Mouse (Mus musculus) G1E (cell line): Measurements from ENCODE around the gene Best1. TPM values are rescaled to one million over a fixed set of nuclear protein-coding genes. Genes with fewer than 3 reads are reported as not detected.
A peak's percentile ranks its signal among the peaks of the same experiment; 100 is the strongest.

Source experiments
- ATAC-seq: 2 replicates; pipeline ENCODE4 v1.8.0; 2016; ENCODE audit warnings: mild to moderate bottlenecking; ENCODE audit not compliant: insufficient number of reproducible peaks, poor library complexity, low FRiP score, severe bottlenecking; ENCODE audit errors: extremely low read depth
- DNase-seq: peaks from one replicate; pipeline ENCODE4 v3.0.0; 2012; ENCODE audit warnings: low spot score
- H3K27me3 ChIP-seq: 2 replicates; pipeline ENCODE4 v1.6.1; 2012; ENCODE audit warnings: mild to moderate bottlenecking, low read length, inconsistent platforms; ENCODE audit not compliant: insufficient read depth
- H3K36me3 ChIP-seq: replicated peaks from 2 replicates; pipeline ENCODE3; 2012; ENCODE audit warnings: mild to moderate bottlenecking, inconsistent platforms
- H3K4me1 ChIP-seq: 2 replicates; pipeline ENCODE4 v1.6.1; 2012; ENCODE audit warnings: low read depth, low read length, inconsistent platforms, mixed read lengths; ENCODE audit not compliant: insufficient read depth
- H3K4me3 ChIP-seq: 2 replicates; pipeline ENCODE4 v1.5.1; 2012; ENCODE audit warnings: low read depth, mild to moderate bottlenecking, inconsistent platforms, low read length, moderate library complexity, mixed read lengths
- H3K9me3 ChIP-seq: replicated peaks from 2 replicates; pipeline ENCODE4 v1.6.1; 2012; ENCODE audit warnings: inconsistent platforms
- CTCF ChIP-seq: IDR thresholded peaks from 2 replicates; pipeline ENCODE4 v1.5.1; 2012; ENCODE audit warnings: low read depth, low read length, inconsistent platforms, mixed read lengths
- GATA1 ChIP-seq: IDR thresholded peaks from 2 replicates; pipeline ENCODE4 v1.6.1; 2012; ENCODE audit warnings: borderline replicate concordance, low read length, inconsistent platforms, mixed read lengths
- GATA2 ChIP-seq: IDR thresholded peaks from 2 replicates; pipeline ENCODE4 v1.6.1; 2012; ENCODE audit warnings: low read depth, low read length, inconsistent platforms, borderline replicate concordance
- POLR2AphosphoS5 ChIP-seq: IDR thresholded peaks from 2 replicates; pipeline ENCODE4 v1.6.1; 2012; ENCODE audit warnings: low read depth, low read length, inconsistent platforms; ENCODE audit not compliant: insufficient replicate concordance
- TAL1 ChIP-seq: conservative IDR thresholded peaks from 2 replicates; pipeline ENCODE4 v1.6.1; 2012; ENCODE audit warnings: low read depth, low read length, inconsistent platforms, mixed read lengths
- polyA plus RNA-seq: library from polyadenylated mRNA; stranded (reverse); fragments of >175 nt; gene quantifications from 2 replicates; pipeline ENCODE4 v1.2.3, GENCODE M21; 2012
- total RNA-seq, 2 experiments: library from RNA; stranded (forward) in 1 of 2; stranded (reverse) in 1 of 2; fragments of 200-1000 nt in 1 of 2; fragments of >200 nt in 1 of 2; fragmentation: Nextera tagmentation in 1 of 2; gene quantifications; 2 replicates each; pipeline ENCODE4 v1.2.3; 2014 to 2017

Gene Best1
- total and polyA plus RNA-seq, 3 experiments, result 0.03 to 0.22 TPM; not detected in 1

GRCm38 (mm10) chr19:10038910-10039309, 37.5 kb upstream of the Best1 start:
- no peaks in the 10 kb centered on the region for H3K9me3 ChIP-seq
- peaks cover 79% of the 10 kb centered on the region for H3K4me1 ChIP-seq
- H3K36me3 ChIP-seq, result peaks cover 25% of the 10 kb centered on the region
- H3K27me3 ChIP-seq, result no peaks in the 10 kb centered on the region
- no peak for ATAC-seq
- no peak for TF ChIP-seq GATA2
- no peak for TF ChIP-seq TAL1
- no peak for TF ChIP-seq CTCF
- DNase-seq, result no peak
- H3K4me3 ChIP-seq, result no peak overlapping the region

- Histone ChIP-seq H3K4me1 (peaks cover 74% of the 10 kb centered on the region), H3K27me3 (no peaks in the 10 kb centered on the region), H3K4me3 (no peak overlapping the region), H3K36me3 (peaks cover 22% of the 10 kb centered on the region), H3K9me3 (no peaks in the 10 kb centered on the region)
- no peak for ATAC-seq
- no peak for DNase-seq
- TF ChIP-seq CTCF (no peak), TAL1 (no peak), GATA2 (no peak)
Measured at GRCm38 (mm10) chr19:10038364-10038763, 36.9 kb upstream of the Best1 start.

DNA sequence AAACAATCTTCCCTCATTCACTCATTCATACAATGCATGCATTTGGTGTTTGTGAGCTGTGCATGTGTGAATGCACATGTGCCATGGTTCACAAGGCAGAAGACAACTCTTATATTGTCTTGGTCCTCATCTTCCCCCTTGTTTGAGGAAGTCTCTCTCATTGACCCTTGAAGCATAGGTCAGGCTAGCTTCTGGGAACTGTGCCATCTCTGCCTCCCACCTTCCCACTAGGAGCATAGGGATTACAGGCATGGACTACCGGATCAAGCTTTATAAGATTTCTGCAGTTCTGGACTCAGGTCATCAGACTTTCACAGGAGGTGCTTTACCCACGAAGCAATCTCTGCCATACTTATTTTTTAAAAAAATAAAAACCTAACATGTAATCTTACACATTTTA, 36.1 kb upstream of the Best1 start:
- Histone ChIP-seq H3K36me3 (peaks cover 25% of the 10 kb centered on the region), H3K4me1 (peaks cover 65% of the 10 kb centered on the region), H3K4me3 (no peak overlapping the region), H3K9me3 (no peaks in the 10 kb centered on the region), H3K27me3 (no peaks in the 10 kb centered on the region)
- no peak for ATAC-seq
- no peak for TF ChIP-seq POLR2AphosphoS5
- no peak for DNase-seq

- Histone ChIP-seq H3K9me3 (no peaks in the 10 kb centered on the region), H3K4me3 (no peak overlapping the region), H3K36me3 (peaks cover 37% of the 10 kb centered on the region), H3K4me1 (peaks cover 46% of the 10 kb centered on the region), H3K27me3 (no peaks in the 10 kb centered on the region)
- TF ChIP-seq CTCF (peak; percentile 86), GATA2 (no peak), GATA1 (no peak), POLR2AphosphoS5 (no peak), TAL1 (no peak)
- ATAC-seq, result no peak
- peak; percentile 70 for DNase-seq
Measured at GRCm38 (mm10) chr19:10034785-10035447, 33.5 kb upstream of the Best1 start.

DNA sequence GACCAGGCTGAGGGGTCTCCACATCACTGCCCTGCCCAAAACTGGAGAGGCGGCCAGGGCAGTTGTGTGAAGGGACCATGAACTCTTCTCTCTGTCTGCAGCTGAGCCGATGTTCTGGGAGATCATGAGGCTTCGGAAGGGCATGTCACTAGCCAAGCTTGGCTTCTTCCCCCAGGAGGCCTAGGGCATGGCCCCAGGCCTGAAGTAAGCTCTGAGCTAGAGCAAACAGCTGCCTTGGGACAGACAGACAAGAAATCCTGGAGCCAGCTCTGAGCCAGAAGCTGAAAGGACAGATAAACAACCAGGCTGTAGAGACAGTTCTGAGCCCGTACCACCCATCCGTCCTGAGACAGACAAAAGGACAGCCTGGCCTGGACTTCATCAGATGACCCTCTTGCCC, 32.9 kb upstream of the Best1 start:
- Histone ChIP-seq H3K4me3 (no peak overlapping the region), H3K4me1 (peaks cover 40% of the 10 kb centered on the region), H3K27me3 (no peaks in the 10 kb centered on the region), H3K9me3 (no peaks in the 10 kb centered on the region), H3K36me3 (peaks cover 42% of the 10 kb centered on the region)
- ATAC-seq (no peak), DNase-seq (no peak)
- TF ChIP-seq TAL1 (no peak), GATA1 (no peak), CTCF (no peak), GATA2 (no peak)

GRCm38 (mm10) chr19:10033211-10033973, 32.0 kb upstream of the Best1 start:
- Histone ChIP-seq H3K36me3 (peaks cover 49% of the 10 kb centered on the region), H3K27me3 (no peaks in the 10 kb centered on the region), H3K4me3 (no peak overlapping the region), H3K4me1 (peaks cover 36% of the 10 kb centered on the region), H3K9me3 (no peaks in the 10 kb centered on the region)
- DNase-seq, result peak; percentile 55
- ATAC-seq, result no peak
- no peak for TF ChIP-seq GATA1
- TF ChIP-seq CTCF, result peak; percentile 87

GRCm38 (mm10) chr19:10029746-10030145, 28.3 kb upstream of the Best1 start:
- Histone ChIP-seq H3K9me3 (no peaks in the 10 kb centered on the region), H3K4me3 (no peak overlapping the region), H3K27me3 (no peaks in the 10 kb centered on the region), H3K36me3 (peaks cover 66% of the 10 kb centered on the region), H3K4me1 (peaks cover 25% of the 10 kb centered on the region)
- ATAC-seq (no peak), DNase-seq (no peak)
- TF ChIP-seq TAL1, result no peak
- TF ChIP-seq POLR2AphosphoS5, result no peak
- no peak for TF ChIP-seq GATA1
- TF ChIP-seq CTCF, result no peak
- TF ChIP-seq GATA2, result no peak
